Mouse (Mus musculus): ENCODE data around the gene Pum2.

Pum2 gene

DNA sequence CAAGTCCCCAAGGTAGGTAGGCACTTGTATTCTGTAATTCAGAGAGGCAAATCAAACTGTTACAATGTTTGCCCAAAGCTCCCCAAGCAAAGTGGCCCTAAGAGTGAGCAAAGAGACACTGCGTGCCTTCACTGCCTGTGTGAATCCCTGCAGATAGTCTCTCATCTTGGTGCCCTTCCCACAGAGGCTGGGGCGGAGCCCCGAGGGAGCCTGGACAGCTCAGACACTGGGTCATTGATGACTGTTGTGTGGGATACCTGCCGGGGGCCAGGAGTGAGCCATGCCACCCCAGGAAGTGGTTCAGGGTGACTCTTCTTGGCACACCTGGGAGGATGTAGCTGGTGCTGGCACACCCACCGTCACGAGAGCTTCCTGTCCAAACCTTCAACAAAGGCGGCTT lies 87.1 kb downstream of the Pum2 start:
- no peak for DNase-seq (ENCODE audit: low spot score)

GRCm38 (mm10) chr12:8762667-8763066 lies 88.7 kb downstream of the Pum2 start:
- DNase-seq (ENCODE audit: low spot score), result no peak

DNA sequence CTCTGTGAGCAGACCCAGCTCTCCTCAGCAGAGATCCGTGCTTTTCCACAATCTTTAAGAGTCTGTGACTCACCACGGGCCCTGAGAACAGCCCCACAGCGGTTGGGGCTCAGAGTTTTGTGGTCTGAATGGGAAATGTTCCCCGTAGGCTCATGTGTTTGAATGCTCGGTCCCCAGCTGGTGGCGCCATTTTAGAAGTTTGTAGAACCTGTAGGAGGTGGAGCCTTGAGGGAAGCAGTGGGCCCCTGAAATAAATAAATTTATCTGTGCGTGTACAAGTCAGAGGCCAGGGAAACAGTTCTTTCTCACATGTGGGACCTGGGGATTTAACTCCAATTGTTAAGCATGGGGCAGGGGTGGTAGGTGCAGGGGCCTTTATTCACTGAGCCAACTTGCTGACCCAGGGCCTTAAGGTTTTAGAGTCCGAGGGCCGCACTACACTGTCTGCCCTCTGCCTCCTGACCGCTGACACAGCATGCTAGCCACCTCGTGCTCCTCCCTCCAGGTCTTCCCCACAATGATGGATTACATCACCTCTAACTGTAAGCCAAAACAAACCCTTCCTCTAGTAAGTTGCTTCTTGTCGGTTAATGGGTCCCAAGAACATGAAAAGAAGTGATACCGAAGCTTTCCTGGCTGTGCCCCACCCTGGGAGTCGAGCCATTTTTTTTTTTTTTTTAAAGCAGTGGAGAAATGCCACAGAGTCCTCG lies 90.4 kb downstream of the Pum2 start:
- DNase-seq (ENCODE audit: low spot score), result no peak

DNA sequence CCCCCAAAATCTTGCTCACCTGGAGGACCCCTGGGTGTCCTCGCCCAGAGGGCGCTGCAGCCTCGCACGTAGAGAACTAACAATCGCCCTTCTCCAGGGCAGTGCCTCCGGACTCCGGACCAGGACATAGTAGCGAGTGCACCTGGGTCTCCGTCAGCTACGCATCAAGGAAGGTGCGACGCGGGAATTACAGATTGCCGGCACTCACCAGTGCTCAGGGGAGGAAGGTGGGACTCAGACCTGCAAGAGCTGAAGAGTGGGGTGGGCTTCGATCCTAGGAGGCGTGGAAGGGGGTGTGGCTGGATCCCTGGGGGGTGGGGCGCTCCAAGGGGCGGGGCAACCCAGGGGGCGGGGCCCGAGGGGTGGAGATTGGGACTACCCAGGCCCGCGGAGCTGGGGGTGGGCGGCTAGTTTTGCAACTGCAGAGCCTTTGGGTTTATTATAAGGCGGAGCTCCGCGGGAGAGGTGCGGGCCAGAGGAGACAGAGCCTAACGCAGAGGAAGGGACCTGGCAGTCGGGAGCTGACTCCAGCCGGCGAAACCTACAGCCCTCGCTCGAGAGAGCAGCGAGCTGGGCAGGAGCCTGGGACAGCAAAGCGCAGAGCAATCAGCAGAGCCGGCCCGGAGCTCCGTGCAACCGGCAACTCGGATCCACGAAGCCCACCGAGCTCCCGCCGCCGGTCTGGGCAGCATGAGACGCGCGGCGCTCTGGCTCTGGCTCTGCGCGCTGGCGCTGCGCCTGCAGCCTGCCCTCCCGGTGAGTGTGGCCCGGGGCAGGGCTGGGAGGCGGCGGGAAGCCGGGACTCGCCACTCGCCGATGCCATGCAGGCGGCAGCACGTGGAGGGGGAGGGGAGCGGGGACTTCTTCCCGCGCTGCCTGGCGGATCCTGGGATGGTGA lies 97.3 kb downstream of the Pum2 start, which contains the start of gene Sdc1:
Gene Sdc1 (plus strand): TSS at position 378 of the 898 bp plus-strand sequence.
- peak; percentile 39 for DNase-seq (ENCODE audit: low spot score)

- DNase-seq (ENCODE audit: low spot score), result no peak
Observed at GRCm38 (mm10) chr12:8771844-8772380, 98.0 kb downstream of the Pum2 start.

GRCm38 (mm10) chr12:8772451-8773143 lies 98.7 kb downstream of the Pum2 start:
- DNase-seq (ENCODE audit: low spot score), result peak; percentile 4

- no peak for DNase-seq (ENCODE audit: low spot score)
Observed at GRCm38 (mm10) chr12:8773336-8773735, 99.4 kb downstream of the Pum2 start.

- no peak for DNase-seq (ENCODE audit: low spot score)
Observed at GRCm38 (mm10) chr12:8774183-8774582, 100.2 kb downstream of the Pum2 start.

DNA sequence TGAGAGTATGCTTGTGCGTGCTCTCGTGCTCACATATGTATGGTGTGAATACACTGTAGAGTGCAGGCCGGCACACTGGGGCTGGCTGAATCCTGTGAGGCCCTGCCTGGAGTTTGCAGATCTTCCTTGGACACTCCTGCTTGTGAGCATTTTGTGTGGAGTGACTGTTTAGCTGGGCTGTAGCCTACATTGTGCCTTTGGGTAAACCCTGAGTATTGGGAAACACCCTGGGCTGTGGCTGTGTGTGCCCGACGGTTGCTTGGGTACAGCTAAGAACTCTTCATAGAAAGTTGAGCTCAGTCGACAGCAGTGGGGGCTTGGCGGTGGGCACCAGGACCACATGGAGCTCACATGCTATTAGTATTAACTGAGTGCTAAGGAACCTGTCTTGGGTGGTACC lies 102.3 kb downstream of the Pum2 start:
- DNase-seq (ENCODE audit: low spot score), result no peak

DNA sequence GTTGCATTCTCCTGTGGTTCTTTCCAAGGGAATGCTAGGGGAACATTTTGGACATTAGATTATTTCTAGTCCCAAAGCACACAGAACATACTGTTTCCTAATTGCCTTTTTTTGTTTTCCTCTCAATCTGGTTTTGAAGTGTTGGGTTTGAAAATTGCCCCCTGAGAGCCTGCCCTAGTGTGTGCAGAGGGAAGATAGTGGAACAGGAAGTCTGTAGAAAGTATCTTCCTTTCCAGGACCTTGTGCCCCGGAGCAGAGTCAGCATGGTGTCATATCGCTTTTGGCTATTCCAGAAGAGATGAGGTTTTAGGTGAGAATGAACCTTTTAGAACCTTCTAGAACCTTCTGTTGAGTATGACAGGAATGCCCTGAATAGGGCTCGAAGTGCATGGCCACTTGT lies 102.8 kb downstream of the Pum2 start:
- DNase-seq (ENCODE audit: low spot score), result no peak

DNA sequence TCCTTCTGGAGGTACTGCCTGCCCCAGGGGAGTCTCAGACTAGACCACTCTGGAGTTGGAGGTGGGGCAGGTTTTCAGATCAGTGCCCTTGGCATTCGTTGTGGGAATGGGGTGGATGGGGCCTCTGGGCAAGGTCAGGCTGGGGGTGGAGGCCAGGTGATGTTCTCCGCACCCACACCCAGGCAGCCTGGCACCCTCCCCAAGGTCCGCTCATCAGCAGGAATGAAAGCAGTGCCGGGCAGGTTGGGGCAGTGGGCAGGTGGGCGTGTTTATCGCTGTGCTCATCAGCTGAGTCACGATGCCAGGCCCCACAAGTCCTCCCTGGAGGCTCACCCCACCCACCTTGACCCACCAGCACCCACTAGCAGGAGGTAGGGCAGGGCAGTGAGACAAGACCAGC lies 104.2 kb downstream of the Pum2 start:
- DNase-seq (ENCODE audit: low spot score), result no peak

- no peak for DNase-seq (ENCODE audit: low spot score)
Observed at GRCm38 (mm10) chr12:8779851-8780250, 105.9 kb downstream of the Pum2 start.

GRCm38 (mm10) chr12:8781121-8781520 lies 107.2 kb downstream of the Pum2 start:
- DNase-seq (ENCODE audit: low spot score), result no peak

DNA sequence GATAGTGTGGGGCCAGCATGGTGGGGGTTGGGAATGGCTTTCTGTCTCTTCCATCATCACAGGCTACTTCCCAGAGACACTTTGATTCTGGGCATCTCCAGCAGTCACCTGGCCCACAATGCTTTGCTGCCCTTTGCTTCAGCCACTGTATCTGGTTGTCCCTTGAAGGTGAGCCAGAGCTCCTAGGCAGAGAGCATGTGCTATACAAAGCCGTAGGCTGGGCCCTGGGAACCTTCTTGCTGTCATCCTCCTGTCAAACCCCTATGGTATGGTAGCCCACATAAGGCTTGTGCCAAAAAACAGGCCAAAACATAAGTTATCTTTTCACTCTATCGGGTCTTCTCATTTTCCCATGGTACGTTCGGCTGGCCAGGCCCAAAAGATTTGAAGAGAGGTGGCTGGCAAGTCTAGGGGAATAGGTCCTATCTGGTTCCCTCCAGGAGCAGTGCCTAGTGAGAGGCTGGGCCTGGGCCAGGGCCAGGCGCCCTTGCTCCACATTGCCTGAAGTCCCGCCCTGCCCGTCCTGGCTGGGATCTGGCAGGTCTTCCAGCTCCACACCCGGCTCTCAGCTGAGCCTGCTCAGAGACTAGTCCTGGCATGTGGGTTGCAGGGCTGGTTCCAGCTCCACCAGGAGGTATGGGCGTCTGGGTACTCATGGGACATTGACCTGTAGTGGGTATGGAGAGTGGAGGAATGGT lies 107.9 kb downstream of the Pum2 start:
- no peak for DNase-seq (ENCODE audit: low spot score)

- no peak for DNase-seq (ENCODE audit: low spot score)
Observed at GRCm38 (mm10) chr12:8782565-8782964, 108.6 kb downstream of the Pum2 start.

DNA sequence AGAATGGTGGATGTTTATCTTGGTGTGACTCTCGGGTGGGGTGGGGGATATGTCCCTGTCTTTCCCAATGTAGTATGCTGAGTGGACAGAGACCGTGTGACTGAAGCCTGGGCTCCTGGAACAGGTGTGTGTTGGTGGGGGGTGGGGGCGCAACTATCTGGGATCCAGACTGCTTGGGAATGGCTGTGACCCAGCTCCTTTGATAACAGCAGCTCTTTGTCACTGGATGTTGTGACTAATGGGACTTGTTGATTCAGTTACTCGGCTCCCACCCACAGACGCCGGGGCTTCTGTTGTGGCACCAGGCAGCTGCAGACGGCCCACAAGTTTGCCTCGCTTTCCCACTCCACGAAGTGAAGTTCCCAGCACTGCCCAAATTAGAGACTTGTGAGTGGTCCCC lies 110.3 kb downstream of the Pum2 start:
- no peak for DNase-seq (ENCODE audit: low spot score)

GRCm38 (mm10) chr12:8786476-8786875 lies 112.5 kb downstream of the Pum2 start:
- no peak for DNase-seq (ENCODE audit: low spot score)

GRCm38 (mm10) chr12:8786984-8787730 lies 113.2 kb downstream of the Pum2 start:
- no peak for DNase-seq (ENCODE audit: low spot score)

DNA sequence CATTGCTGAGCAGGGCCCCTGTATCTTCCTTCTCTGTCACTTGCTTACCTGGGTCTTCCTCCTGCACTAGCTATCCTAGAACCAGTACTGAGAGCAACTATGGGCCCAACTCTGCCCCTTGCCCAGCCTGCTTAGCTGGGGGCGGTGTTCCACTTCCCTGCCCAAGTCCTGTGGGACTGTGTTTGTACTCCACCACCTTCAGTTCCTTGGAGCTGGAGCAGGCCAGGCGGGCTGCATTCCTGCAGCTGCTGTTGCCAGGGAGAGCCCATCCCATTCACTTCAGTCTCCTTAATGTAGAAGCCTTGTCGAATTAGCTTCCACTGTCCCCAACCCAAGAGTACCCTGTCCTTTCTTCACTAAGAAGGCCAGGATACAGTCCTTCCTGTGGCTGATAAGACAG lies 114.5 kb downstream of the Pum2 start:
- no peak for DNase-seq (ENCODE audit: low spot score)

DNA sequence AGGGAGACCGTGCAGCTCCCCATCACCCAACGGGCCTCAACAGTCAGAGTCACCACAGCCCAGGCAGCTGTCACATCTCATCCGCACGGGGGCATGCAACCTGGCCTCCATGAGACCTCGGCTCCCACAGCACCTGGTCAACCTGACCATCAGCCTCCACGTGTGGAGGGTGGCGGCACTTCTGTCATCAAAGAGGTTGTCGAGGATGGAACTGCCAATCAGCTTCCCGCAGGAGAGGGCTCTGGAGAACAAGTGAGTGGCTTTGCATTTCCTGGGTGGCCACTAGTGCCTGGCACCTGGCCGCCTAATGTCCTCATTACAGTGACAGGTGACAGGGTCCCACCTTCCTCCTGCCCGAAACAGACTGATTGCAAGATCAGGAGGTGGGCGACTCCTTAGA lies 116.7 kb downstream of the Pum2 start:
- DNase-seq (ENCODE audit: low spot score), result no peak

GRCm38 (mm10) chr12:8793410-8794051 lies 119.6 kb downstream of the Pum2 start:
- no peak for DNase-seq (ENCODE audit: low spot score)

All from c-Kit-positive CD71-positive TER-119-positive erythroid progenitor cells, embryonic 14.5 days (primary cell).